ENCODE assay signal across 10 mouse cellular contexts in genomic region chr12:79850021-79850420, GRCm38 (mm10).
A peak's percentile ranks its signal among the peaks of the same experiment; 100 is the strongest.
DNase-seq lines count a peak whose midpoint lies in the region; ATAC-seq and TF ChIP-seq lines count a peak whose summit lies in the region.
"Had no signal": no experiment of that assay in that cellular context is flagged by ENCODE, and none has a peak within 500 bp of the region (broad histone marks: within the 10 kb centered on the region; RNA-seq: fewer than 3 reads in every experiment).

No protein-coding gene starts in this region.

- H3K27me3 ChIP-seq in heart, adult 2 months (ENCODE audit: control insufficient read depth, insufficient read depth, low read length), result no peaks in the 10 kb centered on the region
- H3K27me3 ChIP-seq in stomach, embryonic 14.5 days (ENCODE audit: control insufficient read depth, insufficient read depth, low read length), result no peaks in the 10 kb centered on the region
- H3K27me3 ChIP-seq in stomach, postnatal 0 days (ENCODE audit: control insufficient read depth, insufficient read depth, low read length), result no peaks in the 10 kb centered on the region
- H3K27me3 ChIP-seq in limb, embryonic 11.5 days (ENCODE audit: control insufficient read depth, insufficient read depth, low read length), result no peaks in the 10 kb centered on the region
- H3K27me3 ChIP-seq in midbrain, embryonic 11.5 days (ENCODE audit: control insufficient read depth, insufficient read depth, low read length), result no peaks in the 10 kb centered on the region
- H3K27me3 ChIP-seq: liver, embryonic 15.5 days had no signal

- H3K36me3 ChIP-seq in heart, adult 2 months (ENCODE audit: control insufficient read depth, insufficient read depth, low read length), result no peaks in the 10 kb centered on the region
- no peaks in the 10 kb centered on the region for H3K36me3 ChIP-seq in stomach, embryonic 14.5 days (ENCODE audit: control insufficient read depth, insufficient read depth, low read length)
- H3K36me3 ChIP-seq in stomach, postnatal 0 days (ENCODE audit: control insufficient read depth, insufficient read depth, low read length), result no peaks in the 10 kb centered on the region
- H3K36me3 ChIP-seq in limb, embryonic 11.5 days (ENCODE audit: control insufficient read depth, insufficient read depth, low read length), result no peaks in the 10 kb centered on the region
- no peaks in the 10 kb centered on the region for H3K36me3 ChIP-seq in midbrain, embryonic 11.5 days (ENCODE audit: control insufficient read depth, insufficient read depth, low read length)
- H3K36me3 ChIP-seq: liver, embryonic 15.5 days had no signal

- DNase-seq in heart, adult 2 months, result peak; percentile 26 to 45
- DNase-seq in heart, adult 8-10 months (ENCODE audit: low spot score), result no peak
- DNase-seq in stomach, postnatal 0 days (ENCODE audit: low spot score), result no peak
- DNase-seq in limb, embryonic 11.5 days (ENCODE audit: low spot score), result no peak
- DNase-seq in right cerebral cortex, adult 18-20 months, result no peak
- no peak for DNase-seq in midbrain, embryonic 11.5 days (ENCODE audit: low spot score, missing footprints)
- DNase-seq in gastrocnemius, postnatal 4 days (ENCODE audit: low spot score in 2 of 2), result no peak

- TF ChIP-seq EP300 in heart, adult 2 months (IDR thresholded peaks at IDR 0.05; ENCODE audit: insufficient read depth, low read depth, low read length), result no peak
- no peak for TF ChIP-seq EP300 in stomach, postnatal 0 days (optimal IDR thresholded peaks at IDR 0.05)

- 39% methylated on average over 5 of the region's 5 CpGs for whole genome bisulfite sequencing in heart, adult 2 months
- WGBS in stomach, embryonic 14.5 days, result 76% methylated on average over 5 of the region's 5 CpGs
- 73% methylated on average over 5 of the region's 5 CpGs for WGBS in stomach, postnatal 0 days
- 73% methylated on average over 5 of the region's 5 CpGs for WGBS in limb, embryonic 11.5 days
- WGBS in midbrain, embryonic 11.5 days, result 86% methylated on average over 5 of the region's 5 CpGs

- no peaks in the 10 kb centered on the region for H3K79me2 ChIP-seq in heart, adult 2 months (replicated peaks; ENCODE audit: control insufficient read depth, insufficient read depth, low read length)

- no peak for TF ChIP-seq POLR2A in heart, adult 2 months (IDR thresholded peaks at IDR 0.05; ENCODE audit: insufficient read depth, low read depth, low read length)

- no peak for TF ChIP-seq CTCF in heart, adult 2 months (IDR thresholded peaks at IDR 0.05)
- no peak for TF ChIP-seq CTCF in stomach, postnatal 0 days (IDR thresholded peaks at IDR 0.05; ENCODE audit: low read depth)

- H3K4me2 ChIP-seq in stomach, embryonic 14.5 days (replicated peaks; ENCODE audit: low read depth, low read length), result no peak overlapping the region
- no peak overlapping the region for H3K4me2 ChIP-seq in stomach, postnatal 0 days (replicated peaks; ENCODE audit: low read depth)
- H3K4me2 ChIP-seq in limb, embryonic 11.5 days (ENCODE audit: low read depth, severe bottlenecking), result 0 out of 2 replicates have a peak overlapping the region, but pooled peaks have one; percentile 1
- H3K4me2 ChIP-seq in midbrain, embryonic 11.5 days, result no peak overlapping the region
- H3K4me2 ChIP-seq: liver, embryonic 15.5 days had no signal

- no peak for ATAC-seq in stomach, embryonic 14.5 days (ENCODE audit: insufficient number of reproducible peaks, insufficient read depth, low FRiP score, low read depth)
- ATAC-seq in stomach, postnatal 0 days (ENCODE audit: low FRiP score, low TSS enrichment), result no peak
- no peak for ATAC-seq in limb, embryonic 11.5 days (ENCODE audit: insufficient number of reproducible peaks, low FRiP score, low TSS enrichment, low read depth)
- no peak for ATAC-seq in midbrain, embryonic 11.5 days (ENCODE audit: low FRiP score)
- ATAC-seq: CD4-positive, CD25-positive, alpha-beta regulatory T cell, adult 4 months had no signal

- H3K9ac ChIP-seq in heart, adult 2 months (ENCODE audit: low read depth, low read length), result no peak overlapping the region
- no peak overlapping the region for H3K9ac ChIP-seq in stomach, embryonic 14.5 days (replicated peaks; ENCODE audit: low read depth, low read length)
- no peak overlapping the region for H3K9ac ChIP-seq in stomach, postnatal 0 days (ENCODE audit: low read length)
- H3K9ac ChIP-seq in limb, embryonic 11.5 days (ENCODE audit: low read length), result no peak overlapping the region
- no peak overlapping the region for H3K9ac ChIP-seq in midbrain, embryonic 11.5 days (ENCODE audit: low read length)
- H3K9ac ChIP-seq: liver, embryonic 15.5 days had no signal

- H3K27ac ChIP-seq in heart, adult 2 months, result no peak overlapping the region
- H3K27ac ChIP-seq in stomach, embryonic 14.5 days (ENCODE audit: low read length), result peak overlapping the region; percentile 83
- no peak overlapping the region for H3K27ac ChIP-seq in stomach, postnatal 0 days (replicated peaks)
- no peak overlapping the region for H3K27ac ChIP-seq in limb, embryonic 11.5 days (replicated peaks; ENCODE audit: low read depth, low read length)
- no peak overlapping the region for H3K27ac ChIP-seq in midbrain, embryonic 11.5 days (ENCODE audit: low read depth, low read length)
- H3K27ac ChIP-seq: liver, embryonic 15.5 days had no signal

- peaks cover 3% of the 10 kb centered on the region; the same call in 1 of the 2 replicates for H3K9me3 ChIP-seq in stomach, embryonic 14.5 days (ENCODE audit: control insufficient read depth, low read depth, low read length)
- no peaks in the 10 kb centered on the region for H3K9me3 ChIP-seq in stomach, postnatal 0 days (ENCODE audit: control insufficient read depth, low read length)
- no peaks in the 10 kb centered on the region; the same call in 1 of the 2 replicates for H3K9me3 ChIP-seq in limb, embryonic 11.5 days (ENCODE audit: control insufficient read depth, low read length)
- no peaks in the 10 kb centered on the region for H3K9me3 ChIP-seq in midbrain, embryonic 11.5 days (ENCODE audit: control insufficient read depth, low read length)
- H3K9me3 ChIP-seq: liver, embryonic 15.5 days had no signal

- H3K4me3 ChIP-seq in heart, adult 2 months, result no peak overlapping the region
- H3K4me3 ChIP-seq in stomach, embryonic 14.5 days (ENCODE audit: low read depth, low read length), result no peak overlapping the region
- no peak overlapping the region for H3K4me3 ChIP-seq in stomach, postnatal 0 days (ENCODE audit: low read depth, low read length)
- no peak overlapping the region for H3K4me3 ChIP-seq in limb, embryonic 11.5 days (ENCODE audit: low read depth, low read length)
- H3K4me3 ChIP-seq in midbrain, embryonic 11.5 days (ENCODE audit: low read depth, low read length), result no peak overlapping the region
- H3K4me3 ChIP-seq: liver, embryonic 15.5 days had no signal

- peaks cover 4% of the 10 kb centered on the region; the same call in 1 of the 2 replicates for H3K4me1 ChIP-seq in heart, adult 2 months (ENCODE audit: control insufficient read depth, insufficient read depth, low read length)
- H3K4me1 ChIP-seq in stomach, embryonic 14.5 days (ENCODE audit: control insufficient read depth, insufficient read depth, low read length), result peaks cover 39% of the 10 kb centered on the region
- no peaks in the 10 kb centered on the region for H3K4me1 ChIP-seq in stomach, postnatal 0 days (replicated peaks; ENCODE audit: control insufficient read depth, insufficient read depth)
- peaks cover 43% of the 10 kb centered on the region for H3K4me1 ChIP-seq in limb, embryonic 11.5 days (ENCODE audit: control insufficient read depth, insufficient read depth, low read length)
- H3K4me1 ChIP-seq in midbrain, embryonic 11.5 days (ENCODE audit: control insufficient read depth, insufficient read depth, low read length), result peaks cover 16% of the 10 kb centered on the region

- intact Hi-C loops in heart, adult 2 months (cut with DNase I), result no loop called here

Comparison
In these comparisons a context has a peak if more than half of its experiments do, and no peak if none do; other contexts are left out.
1. DNase-seq: peak in heart, adult 2 months (2 of 2); none in heart, adult 8-10 months (single experiment), stomach, postnatal 0 days (single experiment), limb, embryonic 11.5 days (single experiment), right cerebral cortex, adult 18-20 months (single experiment), midbrain, embryonic 11.5 days (single experiment) and gastrocnemius, postnatal 4 days (0 of 2).